Mouse (Mus musculus) cerebellum, adult 9-10 months (tissue): ENCODE measurements around the gene Dusp1.
A peak's percentile ranks its signal among the peaks of the same experiment; 100 is the strongest.

Source experiments
- DNase-seq: peaks from one replicate; pipeline ENCODE4 v3.0.0; 2022

Dusp1 gene

DNA sequence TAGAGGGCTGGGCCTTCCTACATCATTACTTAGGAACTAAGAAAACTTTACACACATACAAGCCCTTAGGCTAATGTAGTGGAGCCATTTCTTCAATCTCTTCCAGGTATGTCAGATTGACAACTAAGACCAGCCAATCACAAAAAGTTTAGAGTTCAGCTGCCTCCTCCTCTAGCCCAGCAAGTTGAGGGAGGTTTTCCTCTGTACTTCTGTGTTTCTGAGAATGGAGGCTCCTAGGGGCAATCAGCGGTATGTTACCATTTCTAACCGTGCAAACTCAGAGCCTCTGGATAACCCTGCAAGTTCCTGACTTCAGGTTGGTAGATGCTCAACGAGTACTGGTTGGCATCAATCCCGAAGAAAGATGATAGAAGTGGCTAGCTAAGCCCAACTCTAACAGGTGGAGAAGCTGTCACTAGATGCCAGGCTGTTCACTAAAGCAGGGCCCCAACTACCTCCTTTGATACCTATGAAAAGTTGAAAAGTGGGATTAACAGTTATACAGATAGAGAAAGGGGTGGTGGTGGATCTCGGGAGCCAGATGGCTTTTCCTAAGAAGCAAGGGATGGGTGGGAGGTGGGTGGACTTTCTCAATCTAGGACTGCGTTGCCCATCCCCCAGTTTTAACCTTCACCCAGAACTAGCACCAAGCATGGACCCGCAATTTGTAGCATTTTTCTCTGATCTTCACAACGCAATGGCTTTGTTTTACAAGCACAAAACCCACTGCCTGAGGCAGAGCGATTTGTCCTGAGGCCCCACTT is 1.2 kb downstream of the Dusp1 start:
- no peak for DNase-seq

DNA sequence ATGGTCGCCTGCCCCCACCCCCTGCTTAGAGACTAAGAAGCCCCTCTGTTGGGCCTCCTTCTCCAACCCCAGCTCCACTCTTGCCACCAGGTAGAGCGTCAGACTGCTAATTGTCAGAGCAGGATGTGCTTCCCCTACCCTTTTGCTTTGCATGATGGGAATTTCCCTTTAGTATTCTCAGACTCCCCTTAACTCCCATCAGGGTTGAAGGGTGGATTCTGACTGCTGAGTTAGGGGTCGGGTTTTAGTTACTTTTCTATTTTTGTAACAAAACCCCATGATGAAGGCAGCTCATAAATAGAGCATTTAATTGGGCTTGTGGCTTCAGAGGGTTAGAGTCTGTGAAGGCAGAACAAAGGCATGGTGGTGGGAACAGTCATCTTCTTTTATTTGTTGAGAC is 8.9 kb downstream of the Dusp1 start:
- no peak for DNase-seq

DNA sequence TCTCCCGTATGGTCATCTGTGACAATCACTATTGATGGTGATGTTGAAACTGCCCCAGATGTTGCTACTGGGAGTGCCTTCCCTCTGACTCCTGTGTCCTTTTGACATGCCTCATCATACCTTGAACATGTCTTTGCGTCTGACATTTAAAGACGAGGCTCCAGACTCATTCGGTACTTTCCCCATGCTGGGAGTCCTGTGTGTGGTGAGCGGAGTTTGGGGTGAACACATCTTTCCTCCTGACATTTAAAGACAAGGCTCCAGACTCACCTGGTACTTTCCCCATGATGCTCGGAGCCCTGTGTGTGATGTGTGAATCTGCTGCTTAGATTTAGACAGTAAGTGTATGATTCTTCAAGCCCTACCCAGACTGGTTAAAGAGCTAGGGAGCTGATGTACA is 10.8 kb downstream of the Dusp1 start:
- no peak for DNase-seq

DNA sequence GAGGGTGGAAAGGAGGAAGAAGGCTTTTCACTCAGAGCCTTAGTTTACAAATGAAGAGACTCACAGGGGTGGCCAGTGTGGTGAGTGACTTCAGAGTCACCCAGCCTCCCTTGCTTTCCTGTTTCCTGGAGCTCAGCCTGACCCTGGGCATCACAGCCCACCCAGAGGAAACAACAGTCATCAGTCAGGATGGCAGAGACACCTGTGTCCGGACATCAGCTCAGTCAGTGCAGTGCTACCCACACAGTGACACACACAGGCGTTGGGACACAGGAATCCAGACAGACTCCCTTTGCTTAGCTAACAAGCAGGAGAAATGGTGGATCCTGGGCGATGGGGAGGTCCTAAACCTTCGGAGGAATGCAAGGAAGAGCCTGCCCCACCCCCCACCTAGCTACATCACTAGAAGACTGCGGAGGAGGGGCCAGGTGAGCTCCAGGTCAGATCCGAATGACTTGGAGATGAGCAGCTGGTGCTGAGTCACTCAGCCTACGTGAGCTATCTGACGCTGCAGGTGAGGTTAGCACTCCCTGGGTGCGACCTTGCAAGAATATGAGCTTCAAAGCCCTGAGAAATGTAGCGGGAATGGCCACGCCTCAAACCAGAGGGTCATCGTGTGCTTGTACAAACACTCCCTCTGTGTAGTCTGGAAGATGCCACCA is 12.6 kb downstream of the Dusp1 start:
- DNase-seq: no peak

GRCm38 (mm10) chr17:26548566-26548965 is 13.4 kb downstream of the Dusp1 start:
- no peak for DNase-seq

- no peak for DNase-seq
Measured at GRCm38 (mm10) chr17:26547771-26548170, 14.2 kb downstream of the Dusp1 start.

- no peak for DNase-seq
Measured at GRCm38 (mm10) chr17:26544319-26544963, 17.5 kb downstream of the Dusp1 start.

DNA sequence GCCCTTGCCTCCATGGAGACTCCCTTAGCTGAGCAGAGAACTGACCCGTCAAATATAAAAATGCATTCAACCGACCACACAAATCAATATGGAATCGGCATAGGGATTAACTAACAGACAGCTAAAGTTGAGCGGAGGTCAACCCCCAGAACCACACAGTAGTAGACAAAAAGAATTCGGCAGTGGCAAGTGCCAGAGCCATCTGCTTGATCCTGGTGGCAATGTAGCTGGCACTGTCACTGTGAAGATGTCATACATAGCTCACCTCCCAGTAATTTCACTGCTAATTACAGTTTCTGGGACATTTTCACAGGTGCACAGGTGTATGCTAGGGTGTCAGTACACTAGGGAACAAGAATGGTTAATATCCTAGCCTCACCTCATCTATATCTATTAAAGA is 21.8 kb downstream of the Dusp1 start:
- peak; percentile 71 for DNase-seq

DNA sequence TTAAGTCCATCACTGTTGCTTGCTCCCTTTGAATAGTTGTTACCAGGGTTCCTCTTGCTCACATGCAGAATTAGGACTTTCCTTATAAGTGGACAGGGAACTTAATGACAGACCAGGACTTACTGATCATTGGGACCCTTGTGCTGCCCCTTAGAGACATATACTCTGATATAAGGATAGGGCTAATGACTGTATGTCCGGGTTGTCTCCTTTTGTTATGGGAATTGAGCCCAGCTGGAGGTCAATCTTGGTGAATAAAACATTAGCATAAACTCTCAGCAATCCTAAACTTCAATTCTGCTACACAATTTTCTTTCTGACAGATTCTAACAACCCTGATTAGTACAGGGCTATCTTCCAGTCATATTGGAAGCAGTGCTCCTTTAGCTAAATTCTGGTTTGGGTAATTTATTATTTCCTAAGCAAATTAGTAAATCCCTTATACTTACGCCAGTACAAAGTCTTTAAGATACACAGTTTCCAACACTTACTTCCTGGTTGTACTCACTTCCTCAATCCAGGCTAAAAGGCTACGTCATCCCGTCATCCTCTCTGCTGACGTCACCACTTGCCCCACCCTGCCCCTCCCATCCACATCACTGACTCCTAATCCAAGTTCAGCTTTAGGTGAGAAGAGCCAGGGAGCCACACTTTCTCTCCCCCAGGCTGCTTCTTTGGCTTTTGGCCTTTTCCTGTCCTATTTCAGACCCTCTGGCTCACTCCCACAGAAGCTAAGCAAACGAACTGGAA is 24.0 kb downstream of the Dusp1 start:
- no peak for DNase-seq

GRCm38 (mm10) chr17:26535251-26536136 is 26.4 kb downstream of the Dusp1 start:
- DNase-seq: no peak

GRCm38 (mm10) chr17:26534695-26535094 is 27.2 kb downstream of the Dusp1 start:
- DNase-seq: no peak

- DNase-seq: no peak
Measured at GRCm38 (mm10) chr17:26533871-26534372, 28.0 kb downstream of the Dusp1 start.

DNA sequence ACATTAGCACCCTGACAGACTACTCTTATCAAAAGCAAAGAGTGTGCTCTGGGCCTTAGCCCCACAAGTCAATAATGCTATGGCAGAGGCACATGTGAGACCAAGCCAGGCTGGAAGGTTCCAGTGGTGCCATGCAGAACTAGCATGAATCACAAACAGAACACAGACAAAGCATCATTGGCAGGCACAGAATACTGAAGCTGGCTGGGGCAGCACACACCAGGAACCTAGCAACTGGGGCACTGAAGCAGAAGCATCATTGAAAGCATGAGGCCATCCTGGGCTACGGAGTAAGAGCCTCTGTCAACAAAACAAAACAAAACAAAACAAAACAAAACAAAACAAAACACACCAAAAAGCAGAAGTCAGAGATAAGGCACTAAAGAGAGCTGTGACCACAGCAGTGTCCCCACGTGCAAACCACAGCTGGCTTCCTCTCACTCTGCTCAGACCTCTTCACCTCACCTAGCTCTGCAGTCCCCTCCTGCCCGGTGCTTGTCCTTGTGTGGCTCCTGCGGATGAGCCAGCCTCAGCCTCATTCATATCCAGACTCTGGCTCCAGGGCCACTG is 29.4 kb downstream of the Dusp1 start:
- no peak for DNase-seq

DNA sequence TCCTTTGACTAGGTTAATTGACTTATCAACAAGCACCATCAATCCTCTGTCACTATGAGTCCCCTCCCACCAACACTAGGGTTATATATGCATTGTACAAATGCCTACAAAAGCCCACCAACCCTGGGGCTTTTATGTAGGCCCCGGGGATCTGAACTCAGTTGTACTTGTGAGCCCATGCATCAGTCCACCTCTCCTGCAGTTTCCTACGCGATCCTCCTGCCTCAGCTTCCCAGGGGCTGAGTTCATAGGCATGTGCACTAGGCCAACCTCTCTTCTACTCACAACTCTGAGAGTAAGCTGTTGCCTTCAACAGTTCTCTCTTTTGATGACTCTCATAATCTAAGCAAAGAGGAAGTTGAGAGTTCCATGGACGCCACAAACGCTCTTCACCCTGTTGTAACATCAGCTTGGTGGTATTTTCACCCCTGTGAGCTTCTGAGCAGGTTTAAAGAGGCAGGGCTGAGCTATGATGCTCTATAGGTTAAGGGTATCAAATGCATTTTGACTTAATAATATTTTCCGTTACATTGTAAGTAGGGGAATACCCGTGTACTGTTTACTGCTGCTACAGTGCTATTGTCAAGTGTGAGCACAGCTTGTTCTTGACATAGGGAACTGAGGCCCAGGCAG is 30.4 kb downstream of the Dusp1 start:
- DNase-seq: no peak

GRCm38 (mm10) chr17:26530590-26531081 is 31.3 kb downstream of the Dusp1 start:
- DNase-seq: no peak

- no peak for DNase-seq
Measured at GRCm38 (mm10) chr17:26529791-26530241, 32.1 kb downstream of the Dusp1 start.

DNA sequence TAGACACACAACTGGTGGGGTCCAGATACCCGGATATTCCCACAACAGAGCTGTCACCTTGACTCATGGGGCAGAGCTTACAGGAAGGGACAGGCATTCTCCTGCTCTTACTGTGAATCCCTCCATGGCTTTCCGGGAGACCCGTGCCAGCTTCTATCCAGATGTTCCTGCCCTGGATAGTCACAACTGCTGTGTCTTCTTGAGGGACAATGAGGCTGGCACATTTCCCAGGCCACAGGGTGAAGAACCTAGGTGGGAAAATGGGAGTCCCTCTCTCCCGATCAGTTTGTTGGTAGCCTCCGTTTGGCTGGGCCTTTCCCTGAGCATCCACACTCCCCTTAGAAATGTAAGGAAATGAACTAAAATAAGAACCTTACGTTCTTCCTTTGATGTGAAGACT is 33.2 kb downstream of the Dusp1 start:
- no peak for DNase-seq

DNA sequence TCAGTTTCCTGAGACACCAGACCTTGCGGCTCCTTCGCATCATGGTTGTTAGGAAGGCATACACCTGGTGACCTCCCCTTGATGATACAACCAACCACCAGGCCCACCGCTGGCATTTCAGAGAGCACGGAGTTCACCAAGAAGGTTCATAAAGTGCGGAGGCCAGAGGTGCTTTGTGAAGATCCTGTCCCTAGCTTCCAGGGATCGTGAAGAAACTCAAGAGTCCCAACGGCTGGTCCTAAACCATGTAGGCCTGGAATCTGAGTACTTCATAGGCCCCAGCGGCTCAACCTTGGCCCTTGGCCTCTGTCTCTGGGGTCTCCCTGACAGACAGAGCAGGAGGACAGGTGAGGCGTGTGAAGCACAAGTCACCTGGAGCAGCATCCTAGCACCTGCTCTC is 34.6 kb downstream of the Dusp1 start:
- no peak for DNase-seq

DNA sequence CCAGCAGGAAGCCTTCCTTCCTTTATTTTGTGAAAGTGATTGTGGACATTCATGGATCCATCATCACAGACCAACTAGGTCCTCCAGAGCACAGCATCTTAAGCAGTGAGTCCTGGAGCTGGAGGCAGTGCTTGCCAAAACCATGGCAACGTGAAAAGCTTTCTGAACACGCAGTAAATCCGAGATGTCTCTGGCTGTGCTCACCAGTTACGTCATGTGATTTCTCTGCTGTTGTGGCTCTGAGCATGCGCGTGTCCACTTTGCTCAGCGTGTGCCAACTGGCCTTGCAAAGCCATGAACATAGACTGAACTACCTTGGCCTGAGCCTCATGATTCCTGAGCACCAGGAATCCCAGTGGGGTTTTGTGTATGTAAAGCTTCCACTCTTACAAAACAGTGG is 36.6 kb downstream of the Dusp1 start:
- peak; percentile 75 for DNase-seq

DNA sequence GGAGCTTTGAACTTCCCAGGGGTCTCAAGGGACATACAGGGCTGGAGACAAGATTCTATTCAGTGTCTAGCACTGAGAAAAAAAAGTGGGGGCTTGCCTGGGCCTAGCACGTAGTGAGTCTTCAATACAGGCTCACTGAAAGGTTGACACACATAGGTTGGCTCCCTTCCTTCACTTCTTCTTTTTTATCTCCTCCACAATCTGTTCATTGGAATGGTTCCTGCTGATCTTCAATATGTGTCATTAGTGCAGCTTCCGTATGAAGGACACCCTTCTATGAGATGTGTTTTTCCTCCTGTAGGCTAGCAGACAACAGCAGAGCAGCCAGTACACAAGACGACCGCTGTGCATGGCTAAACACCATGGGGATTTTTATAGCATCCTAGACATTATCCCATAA is 37.1 kb downstream of the Dusp1 start:
- DNase-seq: peak; percentile 71

- no peak for DNase-seq
Measured at GRCm38 (mm10) chr17:26524316-26524715, 37.6 kb downstream of the Dusp1 start.
